Mouse (Mus musculus) ES-Bruce4 (cell line): Measurements from ENCODE around the gene Grin3b. TPM values are rescaled to one million over a fixed set of nuclear protein-coding genes. Genes with fewer than 3 reads are reported as not detected.

Source experiments
- H3K27ac ChIP-seq: 2 replicates; pipeline ENCODE4 v1.5.1; 2012; ENCODE audit warnings: low read length, inconsistent platforms; ENCODE audit not compliant: insufficient read depth
- H3K27me3 ChIP-seq: 2 replicates; pipeline ENCODE4 v1.6.1; 2012; ENCODE audit warnings: mild to moderate bottlenecking, low read length, inconsistent platforms; ENCODE audit not compliant: control insufficient read depth, poor library complexity, insufficient read depth, severe bottlenecking
- H3K36me3 ChIP-seq: 2 replicates; pipeline ENCODE4 v1.6.1; 2012; ENCODE audit warnings: inconsistent platforms, mild to moderate bottlenecking, low read length, moderate library complexity; ENCODE audit not compliant: control insufficient read depth, poor library complexity, insufficient read depth, severe bottlenecking
- H3K4me1 ChIP-seq: one replicate; pipeline ENCODE4 v1.8.1; 2011; ENCODE audit warnings: low read length; ENCODE audit not compliant: control insufficient read depth, insufficient read depth
- H3K4me3 ChIP-seq: 2 replicates; pipeline ENCODE4 v1.5.1; 2011; ENCODE audit warnings: low read depth, mild to moderate bottlenecking, low read length
- H3K9ac ChIP-seq: 2 replicates; pipeline ENCODE4 v1.6.1; 2012; ENCODE audit warnings: low read depth, mild to moderate bottlenecking, inconsistent platforms; ENCODE audit not compliant: poor library complexity, severe bottlenecking
- H3K9me3 ChIP-seq: replicated peaks from 2 replicates; pipeline ENCODE4 v1.6.1; 2012; ENCODE audit warnings: mild to moderate bottlenecking, low read length, inconsistent platforms; ENCODE audit not compliant: control insufficient read depth, poor library complexity, insufficient read depth, severe bottlenecking
- CTCF ChIP-seq: IDR thresholded peaks from one replicate; pipeline ENCODE4 v1.8.1; 2011; ENCODE audit warnings: low read depth, low read length
- EP300 ChIP-seq: IDR thresholded peaks from 2 replicates; pipeline ENCODE4 v1.6.1; 2011; ENCODE audit warnings: low read depth, low read length; ENCODE audit not compliant: insufficient read depth
- POLR2A ChIP-seq: IDR thresholded peaks from one replicate; pipeline ENCODE4 v1.8.1; 2011; ENCODE audit warnings: low read length; ENCODE audit not compliant: insufficient read depth
- polyA plus RNA-seq: library from polyadenylated mRNA; stranded (reverse); fragments of >200 nt; gene quantifications from 2 replicates; pipeline ENCODE4 v1.2.4, GENCODE M21; 2011; ENCODE audit warnings: low read depth; ENCODE audit not compliant: missing spikeins, insufficient read depth, insufficient read length

The Grin3b gene
- polyA plus RNA-seq, 1 experiment, result not detected

DNA sequence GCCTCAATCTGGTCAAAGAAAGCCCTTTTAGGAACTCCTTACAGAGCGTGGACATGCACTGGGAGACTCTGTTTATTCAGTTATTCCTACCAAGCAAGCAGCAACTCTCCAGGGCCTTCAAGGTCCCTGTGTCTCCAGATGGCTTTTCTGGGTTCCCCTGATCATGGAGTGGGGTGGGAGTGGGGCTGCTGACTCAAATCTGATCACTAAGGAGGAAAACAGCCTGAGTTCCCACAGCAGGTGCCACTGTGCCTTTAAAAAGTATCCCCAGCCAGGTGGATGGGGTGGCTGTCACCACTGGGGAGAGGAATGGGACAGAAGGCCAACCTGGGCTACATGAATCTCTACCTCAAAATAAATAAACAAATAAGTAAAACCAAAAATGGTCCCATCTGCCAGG is 27.5 kb upstream of the Grin3b start:
- no peaks in the 10 kb centered on the region for H3K36me3 ChIP-seq
- TF ChIP-seq POLR2A, result no peak
- TF ChIP-seq EP300, result no peak
- TF ChIP-seq CTCF, result no peak
- H3K27me3 ChIP-seq, result no peaks in the 10 kb centered on the region
- no peak overlapping the region for H3K9ac ChIP-seq
- peaks cover 1% of the 10 kb centered on the region for H3K4me1 ChIP-seq
- no peak overlapping the region for H3K4me3 ChIP-seq
- no peaks in the 10 kb centered on the region for H3K9me3 ChIP-seq
- H3K27ac ChIP-seq, result no peak overlapping the region

DNA sequence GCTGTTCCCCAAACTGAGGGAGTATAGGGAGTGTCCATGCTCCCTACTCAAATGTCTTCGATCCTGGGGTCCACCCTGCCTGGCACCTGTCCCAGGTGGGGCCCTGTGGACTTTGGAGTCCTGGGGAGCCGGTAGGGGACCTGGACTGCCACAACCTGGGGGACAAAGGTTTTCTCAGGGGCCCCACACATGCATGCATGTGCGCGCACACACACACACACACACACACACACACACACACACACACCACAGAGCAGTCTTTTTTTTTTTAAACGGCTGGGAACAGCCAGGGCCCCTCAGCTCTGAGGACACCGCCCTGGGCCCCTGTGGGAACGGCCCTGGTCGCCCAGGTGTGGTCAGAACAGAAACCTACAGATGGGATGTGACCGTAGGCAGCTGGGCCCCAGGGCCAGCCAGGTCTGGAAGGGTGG is 27.0 kb upstream of the Grin3b start:
- Histone ChIP-seq H3K9ac (no peak overlapping the region), H3K4me3 (no peak overlapping the region), H3K27ac (no peak overlapping the region), H3K36me3 (no peaks in the 10 kb centered on the region), H3K9me3 (no peaks in the 10 kb centered on the region), H3K27me3 (no peaks in the 10 kb centered on the region), H3K4me1 (peaks cover 1% of the 10 kb centered on the region)
- TF ChIP-seq CTCF (no peak), EP300 (no peak), POLR2A (no peak)

DNA sequence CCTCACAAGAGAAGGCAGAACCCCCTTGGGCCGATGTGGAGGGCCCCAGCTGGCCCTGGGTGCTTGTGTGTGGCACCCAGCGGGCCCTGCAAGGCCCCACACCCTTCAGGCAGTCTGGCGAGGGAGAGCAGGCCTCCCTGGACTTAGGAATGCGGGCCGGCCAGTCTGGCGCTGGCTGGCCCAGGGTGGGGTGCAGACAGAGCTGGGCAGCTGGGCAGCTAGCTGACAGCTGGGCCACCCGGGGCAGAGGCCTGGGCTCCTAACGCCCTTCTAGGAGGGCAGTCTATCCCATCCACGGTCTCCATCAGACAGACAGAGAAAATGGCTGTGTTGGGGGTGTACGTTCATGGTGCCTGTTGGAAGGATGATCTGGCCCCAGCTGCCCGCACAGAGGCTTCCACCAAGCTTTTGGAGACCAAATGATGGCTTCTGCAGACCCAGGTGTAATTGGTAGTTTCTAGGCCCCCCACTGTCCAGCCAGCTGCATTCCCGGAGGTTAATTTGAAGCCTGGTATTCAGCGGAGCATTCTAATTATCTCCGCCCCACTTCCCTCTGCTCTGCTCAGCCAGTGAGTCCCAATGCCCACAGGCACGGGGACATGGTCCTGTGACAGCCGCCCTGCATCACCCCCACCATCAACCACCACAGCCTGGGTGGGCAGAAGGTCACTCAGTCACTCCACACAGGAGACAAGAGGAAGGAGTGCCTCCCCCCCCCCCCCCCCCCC is 24.8 kb upstream of the Grin3b start:
- Histone ChIP-seq H3K9ac (no peak overlapping the region), H3K27ac (no peak overlapping the region), H3K4me3 (no peak overlapping the region), H3K9me3 (no peaks in the 10 kb centered on the region), H3K27me3 (no peaks in the 10 kb centered on the region), H3K36me3 (no peaks in the 10 kb centered on the region), H3K4me1 (peaks cover 1% of the 10 kb centered on the region)
- TF ChIP-seq EP300 (no peak), CTCF (no peak), POLR2A (no peak)

DNA sequence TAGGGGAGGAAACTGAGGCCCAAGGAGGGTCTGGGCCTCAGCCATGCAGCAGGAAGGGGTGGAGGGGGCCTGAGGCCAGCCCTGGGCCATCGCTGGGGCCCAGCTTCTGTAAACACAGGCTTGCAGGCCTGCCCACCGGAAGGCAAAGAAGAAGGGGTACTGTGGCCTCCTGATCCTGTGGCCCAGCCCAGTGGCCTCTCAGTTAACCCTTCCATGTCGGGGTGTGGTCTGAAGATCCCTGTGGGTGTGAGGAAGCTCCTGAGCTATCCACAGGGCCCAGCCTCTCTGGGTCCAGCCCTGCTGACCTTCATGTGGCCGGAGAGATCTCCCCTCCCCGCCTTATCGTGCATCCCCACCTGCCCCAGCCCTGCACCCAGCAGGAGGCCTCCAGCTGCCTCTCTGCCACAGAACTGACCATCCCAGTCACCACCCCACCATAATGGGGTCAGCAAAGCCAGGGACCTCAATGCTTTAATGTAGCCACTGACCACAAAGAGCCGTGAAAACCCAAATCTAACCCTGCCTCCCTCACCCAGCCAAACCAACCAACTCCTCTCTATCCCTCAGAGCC is 23.7 kb upstream of the Grin3b start:
- H3K9me3 ChIP-seq, result no peaks in the 10 kb centered on the region
- no peak overlapping the region for H3K27ac ChIP-seq
- H3K36me3 ChIP-seq, result no peaks in the 10 kb centered on the region
- no peak for TF ChIP-seq POLR2A
- TF ChIP-seq EP300, result no peak
- no peak for TF ChIP-seq CTCF
- no peaks in the 10 kb centered on the region for H3K27me3 ChIP-seq
- no peak overlapping the region for H3K4me3 ChIP-seq
- no peak overlapping the region for H3K9ac ChIP-seq
- peaks cover 1% of the 10 kb centered on the region for H3K4me1 ChIP-seq

DNA sequence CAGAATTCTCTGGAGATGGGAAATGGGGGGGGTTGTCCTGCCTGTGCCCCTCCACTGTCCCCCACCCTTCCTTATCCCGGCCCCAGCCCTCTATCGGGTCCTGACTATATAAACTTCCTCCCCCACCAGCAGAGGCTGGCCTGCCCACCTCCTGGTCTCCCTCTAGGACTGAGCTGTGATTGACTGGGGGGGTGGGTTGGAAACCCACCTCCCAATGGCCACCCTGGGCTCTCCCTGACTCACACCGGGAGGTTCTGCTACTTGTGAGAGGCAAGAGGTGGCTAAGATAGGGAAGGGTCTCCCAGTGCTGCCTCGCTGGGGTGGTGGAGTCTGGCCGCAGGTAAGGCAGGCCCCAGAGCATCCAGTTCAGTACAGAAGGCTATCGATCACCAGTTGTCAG is 23.0 kb upstream of the Grin3b start:
- Histone ChIP-seq H3K27me3 (no peaks in the 10 kb centered on the region), H3K9me3 (no peaks in the 10 kb centered on the region), H3K4me3 (no peak overlapping the region), H3K36me3 (no peaks in the 10 kb centered on the region), H3K27ac (no peak overlapping the region), H3K4me1 (peaks cover 1% of the 10 kb centered on the region), H3K9ac (no peak overlapping the region)
- TF ChIP-seq EP300 (no peak), CTCF (no peak), POLR2A (no peak)

DNA sequence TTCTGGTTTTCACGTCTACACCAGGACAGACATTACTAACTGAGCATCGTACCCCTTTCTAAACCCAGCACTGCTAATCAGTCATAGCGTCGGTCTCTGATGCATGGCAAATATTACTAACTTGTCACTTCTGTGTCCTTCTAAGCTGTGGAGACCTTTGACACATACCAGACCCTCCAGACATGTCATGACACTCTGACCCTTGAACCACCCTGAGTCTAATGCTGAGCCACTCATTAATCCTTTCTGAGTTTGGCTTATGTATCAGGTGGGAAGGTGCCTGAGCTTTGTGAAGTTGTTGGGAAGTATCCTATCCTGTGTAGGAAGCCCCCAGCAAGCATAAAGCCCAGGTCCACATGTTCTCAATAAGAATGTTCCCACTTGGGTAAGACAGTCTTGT is 20.6 kb upstream of the Grin3b start:
- no peak overlapping the region for H3K9ac ChIP-seq
- no peak overlapping the region for H3K27ac ChIP-seq
- H3K4me1 ChIP-seq, result peaks cover 1% of the 10 kb centered on the region
- H3K9me3 ChIP-seq, result no peaks in the 10 kb centered on the region
- no peak overlapping the region for H3K4me3 ChIP-seq
- no peaks in the 10 kb centered on the region for H3K36me3 ChIP-seq
- TF ChIP-seq CTCF (no peak), POLR2A (no peak), EP300 (no peak)
- no peaks in the 10 kb centered on the region for H3K27me3 ChIP-seq
